Mouse (Mus musculus): ENCODE results near the gene Ralgps1. TPM values are rescaled to one million over a fixed set of nuclear protein-coding genes. Genes with fewer than 3 reads are reported as not detected.

The Ralgps1 gene
- polyA plus RNA-seq, 1 experiment, result 3.7 TPM

GRCm38 (mm10) chr2:33254318-33254985 is 116.8 kb downstream of the Ralgps1 start:
- no peak for DNase-seq (ENCODE audit: low read depth, low spot score)
- WGBS, result 74% methylated on average over 9 of the region's 9 CpGs

- DNase-seq (ENCODE audit: low read depth, low spot score), result no peak
- 76% methylated on average over 4 of the region's 4 CpGs for WGBS
These were observed 117.6 kb downstream of the Ralgps1 start for GRCm38 (mm10) chr2:33253572-33254190.

- DNase-seq (ENCODE audit: low read depth, low spot score), result no peak
- 62% methylated on average over 6 of the region's 6 CpGs for WGBS
These were observed 118.5 kb downstream of the Ralgps1 start for GRCm38 (mm10) chr2:33252751-33253150.

- WGBS, result 57% methylated on average over 3 of the region's 3 CpGs
- no peak for DNase-seq (ENCODE audit: low read depth, low spot score)
These were observed 121.2 kb downstream of the Ralgps1 start for GRCm38 (mm10) chr2:33249922-33250633.

- no peak for DNase-seq (ENCODE audit: low read depth, low spot score)
- 89% methylated on average over 7 of the region's 7 CpGs for WGBS
These were observed 122.7 kb downstream of the Ralgps1 start for GRCm38 (mm10) chr2:33248549-33248948.

- DNase-seq (ENCODE audit: low read depth, low spot score), result no peak
- WGBS, result 78% methylated on average over 5 of the region's 5 CpGs
These were observed 124.4 kb downstream of the Ralgps1 start for GRCm38 (mm10) chr2:33246841-33247240.

- no peak for DNase-seq (ENCODE audit: low read depth, low spot score)
These were observed 125.9 kb downstream of the Ralgps1 start for GRCm38 (mm10) chr2:33245350-33245749.

GRCm38 (mm10) chr2:33244880-33245279 is 126.4 kb downstream of the Ralgps1 start:
- DNase-seq (ENCODE audit: low read depth, low spot score), result no peak
- 80% methylated on average over 6 of the region's 6 CpGs for whole genome bisulfite sequencing

- no peak for DNase-seq (ENCODE audit: low read depth, low spot score)
- 58% methylated on average over 6 of the region's 6 CpGs for WGBS
These were observed 133.7 kb downstream of the Ralgps1 start for GRCm38 (mm10) chr2:33237581-33237980.

- no peak for DNase-seq (ENCODE audit: low read depth, low spot score)
- WGBS, result 86% methylated on average over 4 of the region's 4 CpGs
These were observed 136.4 kb downstream of the Ralgps1 start for GRCm38 (mm10) chr2:33234848-33235247.

- no peak for DNase-seq (ENCODE audit: low read depth, low spot score)
- WGBS, result 69% methylated on average over 5 of the region's 5 CpGs
These were observed 137.4 kb downstream of the Ralgps1 start for GRCm38 (mm10) chr2:33233856-33234255.

GRCm38 (mm10) chr2:33232782-33233570 is 138.3 kb downstream of the Ralgps1 start:
- 76% methylated on average over 6 of the region's 6 CpGs for WGBS
- DNase-seq (ENCODE audit: low read depth, low spot score), result no peak

GRCm38 (mm10) chr2:33231788-33232187 is 139.5 kb downstream of the Ralgps1 start:
- DNase-seq (ENCODE audit: low read depth, low spot score), result no peak
- 98% methylated on average over 2 of the region's 2 CpGs for WGBS

GRCm38 (mm10) chr2:33230701-33231100 is 140.6 kb downstream of the Ralgps1 start:
- WGBS, result 55% methylated on average over 10 of the region's 10 CpGs
- DNase-seq (ENCODE audit: low read depth, low spot score), result no peak

GRCm38 (mm10) chr2:33228551-33228950 is 142.7 kb downstream of the Ralgps1 start:
- WGBS, result 87% methylated on average over 15 of the region's 15 CpGs
- DNase-seq (ENCODE audit: low read depth, low spot score), result no peak

- 91% methylated on average over 11 of the region's 11 CpGs for WGBS
- DNase-seq (ENCODE audit: low read depth, low spot score), result no peak
These were observed 143.2 kb downstream of the Ralgps1 start for GRCm38 (mm10) chr2:33228077-33228476.

- DNase-seq (ENCODE audit: low read depth, low spot score), result no peak
- WGBS, result 94% methylated on average over 7 of the region's 7 CpGs
These were observed 145.4 kb downstream of the Ralgps1 start for GRCm38 (mm10) chr2:33225921-33226320.

GRCm38 (mm10) chr2:33223656-33224358 is 147.5 kb downstream of the Ralgps1 start:
- DNase-seq (ENCODE audit: low read depth, low spot score), result no peak
- 58% methylated on average over 10 of the region's 10 CpGs for WGBS

- DNase-seq (ENCODE audit: low read depth, low spot score), result no peak
- 78% methylated on average over 6 of the region's 6 CpGs for WGBS
These were observed 148.8 kb downstream of the Ralgps1 start for GRCm38 (mm10) chr2:33222480-33222879.
